9 mouse cellular contexts compared by ENCODE assay signal in genomic region chr16:77173026-77173692, GRCm38 (mm10).
DNase-seq lines count a peak whose midpoint lies in the region; ATAC-seq and TF ChIP-seq lines count a peak whose summit lies in the region.
"Had no signal": no experiment of that assay in that cellular context is flagged by ENCODE, and none has a peak within 500 bp of the region (broad histone marks: within the 10 kb centered on the region; RNA-seq: fewer than 3 reads in every experiment).

No protein-coding gene starts in this region.

- no peak overlapping the region for H3K4me3 ChIP-seq in limb, embryonic 14.5 days (replicated peaks; ENCODE audit: low read length)

- 20% methylated on average over 8 of the region's 8 CpGs for WGBS in limb, embryonic 14.5 days

- 0 out of 2 replicates have a peak, but pooled peaks cover 4% of the 10 kb centered on the region for H3K27me3 ChIP-seq in limb, embryonic 14.5 days (ENCODE audit: control insufficient read depth, insufficient read depth, low read length)

- intact Hi-C loops in heart, postnatal 10 days (cut with DNase I), result loop anchor here (5.0 kb wide), 1 partner anchor 154 kb away; no protein-coding TSS in a partner anchor

- no peak overlapping the region for H3K27ac ChIP-seq in limb, embryonic 14.5 days (replicated peaks; ENCODE audit: low read depth, low read length)

- H3K36me3 ChIP-seq in limb, embryonic 14.5 days (ENCODE audit: control insufficient read depth, insufficient read depth, low read length), result no peaks in the 10 kb centered on the region

- TF ChIP-seq POLR2A in limb, embryonic 14.5 days (IDR thresholded peaks at IDR 0.05; ENCODE audit: borderline replicate concordance, extremely low read depth, insufficient read depth, insufficient read length), result no peak

- H3K4me1 ChIP-seq in limb, embryonic 14.5 days (ENCODE audit: control insufficient read depth, insufficient read depth, low read length), result peaks cover 3% of the 10 kb centered on the region; the same call in 1 of the 2 replicates

- no peaks in the 10 kb centered on the region for H3K9me3 ChIP-seq in limb, embryonic 14.5 days (ENCODE audit: control insufficient read depth, low read length)

- H3K4me2 ChIP-seq in limb, embryonic 14.5 days (replicated peaks; ENCODE audit: low read depth, low read length, severe bottlenecking), result no peak overlapping the region

- ATAC-seq in limb, embryonic 14.5 days (ENCODE audit: low FRiP score, low read depth), result no peak

- no peak overlapping the region for H3K9ac ChIP-seq in limb, embryonic 14.5 days (ENCODE audit: low read depth, low read length, severe bottlenecking)

- DNase-seq in 416B (ENCODE audit: low read depth), result peak; percentile 86
- DNase-seq in adrenal gland, postnatal 36 days, result peak; percentile 1 to 4
- peak; percentile 15 to 17 for DNase-seq in heart, postnatal 10 days
- peak; percentile 15 for DNase-seq in limb, embryonic 14.5 days (ENCODE audit: low spot score)
- DNase-seq in right cerebral cortex, adult 2 months (ENCODE audit: low spot score in 2 of 2), result no peak
- no peak for DNase-seq in gastrocnemius, postnatal 10 days
- no peak for DNase-seq in ovary, adult 18-20 months (ENCODE audit: low spot score)
- no peak for DNase-seq in spleen, adult 12 weeks (ENCODE audit: low spot score)
- DNase-seq: gastrocnemius, postnatal 25 days had no signal

Comparison
In these comparisons a context has a peak if more than half of its experiments do, and no peak if none do; other contexts are left out.
1. DNase-seq: peak in 416B (single experiment), adrenal gland, postnatal 36 days (2 of 2), heart, postnatal 10 days (2 of 2) and limb, embryonic 14.5 days (single experiment); none in right cerebral cortex, adult 2 months (0 of 2), gastrocnemius, postnatal 10 days (single experiment), ovary, adult 18-20 months (single experiment) and spleen, adult 12 weeks (single experiment).